Mouse (Mus musculus): ENCODE results near the gene Mast3. TPM values are rescaled to one million over a fixed set of nuclear protein-coding genes. Genes with fewer than 3 reads are reported as not detected.

Gene Mast3
- total and polyA plus RNA-seq, 2 experiments from 2014 or later, result 24.0 to 33.2 TPM

DNA sequence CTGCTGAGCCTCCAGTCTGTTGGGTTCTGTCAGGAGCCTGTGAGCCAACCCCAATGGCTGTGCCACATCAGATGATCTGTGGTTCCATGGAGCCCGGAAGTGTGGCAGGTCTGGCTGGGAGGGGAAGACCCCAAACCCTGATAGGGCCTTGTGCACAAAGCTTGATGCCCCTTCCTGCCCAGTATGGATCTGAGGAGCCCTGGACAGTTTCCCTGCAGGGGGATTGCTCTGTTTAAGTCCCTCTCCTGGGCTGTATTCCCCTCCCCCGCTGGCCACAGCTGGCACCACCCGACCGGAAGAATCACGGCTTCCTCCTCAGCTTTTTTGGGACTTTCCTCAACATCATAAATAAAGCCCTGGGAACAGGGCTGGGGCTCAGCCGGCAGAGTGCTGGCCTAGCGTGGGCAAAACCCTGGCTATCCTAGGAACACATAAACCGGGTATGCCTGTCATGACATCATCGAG, 28.2 kb upstream of the Mast3 start:
- no peaks in the 10 kb centered on the region for H3K4me1 ChIP-seq (ENCODE audit: insufficient read depth, low read length)
- 62% methylated on average over 9 of the region's 9 CpGs for WGBS
- H3K36me3 ChIP-seq (ENCODE audit: insufficient read depth, low read length), result peaks cover 6% of the 10 kb centered on the region; the same call in 1 of the 2 replicates
- no peak overlapping the region for H3K4me2 ChIP-seq (ENCODE audit: low read depth, low read length, poor library complexity, severe bottlenecking)
- H3K27me3 ChIP-seq (ENCODE audit: insufficient read depth, low read length), result no peaks in the 10 kb centered on the region
- no peaks in the 10 kb centered on the region for H3K9me3 ChIP-seq (ENCODE audit: low read length)
- DNase-seq (ENCODE audit: low spot score), result no peak
- no peak for TF ChIP-seq CTCF (IDR thresholded peaks at IDR 0.05)
- no peak overlapping the region for H3K4me3 ChIP-seq (ENCODE audit: low read depth, low read length)
- H3K9ac ChIP-seq (replicated peaks; ENCODE audit: low read length, poor library complexity, severe bottlenecking), result no peak overlapping the region
- ATAC-seq (ENCODE audit: low FRiP score), result no peak
- H3K27ac ChIP-seq (ENCODE audit: low read depth, low read length), result no peak overlapping the region

DNA sequence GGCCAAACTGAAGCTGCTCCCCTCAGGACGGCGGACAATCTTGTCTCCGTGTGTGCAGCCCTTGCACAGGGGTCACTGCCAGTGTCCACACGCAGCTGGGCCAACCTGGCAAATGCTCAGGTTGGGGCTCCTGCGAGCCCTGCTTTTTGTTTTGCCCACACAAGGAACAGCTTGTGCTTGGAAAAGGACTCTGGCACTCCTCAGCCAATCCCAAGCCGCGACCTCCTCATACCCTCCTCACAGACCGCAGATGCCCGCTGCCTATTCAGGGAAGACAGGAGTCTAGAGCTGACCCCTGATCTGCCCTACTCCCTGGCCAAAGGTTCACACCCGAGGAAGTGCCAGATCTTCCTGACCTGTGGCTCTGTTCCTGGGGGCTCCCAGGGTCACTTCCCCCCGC, 27.5 kb upstream of the Mast3 start:
- peaks cover 6% of the 10 kb centered on the region; the same call in 1 of the 2 replicates for H3K36me3 ChIP-seq (ENCODE audit: insufficient read depth, low read length)
- WGBS, result 71% methylated on average over 11 of the region's 11 CpGs
- no peak overlapping the region for H3K9ac ChIP-seq (replicated peaks; ENCODE audit: low read length, poor library complexity, severe bottlenecking)
- no peak overlapping the region for H3K4me3 ChIP-seq (ENCODE audit: low read depth, low read length)
- H3K4me2 ChIP-seq (ENCODE audit: low read depth, low read length, poor library complexity, severe bottlenecking), result no peak overlapping the region
- no peaks in the 10 kb centered on the region for H3K9me3 ChIP-seq (ENCODE audit: low read length)
- H3K27ac ChIP-seq (ENCODE audit: low read depth, low read length), result no peak overlapping the region
- no peak for TF ChIP-seq CTCF (IDR thresholded peaks at IDR 0.05)
- no peaks in the 10 kb centered on the region for H3K27me3 ChIP-seq (ENCODE audit: insufficient read depth, low read length)
- ATAC-seq (ENCODE audit: low FRiP score) (no peak), DNase-seq (ENCODE audit: low spot score) (no peak)
- no peaks in the 10 kb centered on the region for H3K4me1 ChIP-seq (ENCODE audit: insufficient read depth, low read length)

DNA sequence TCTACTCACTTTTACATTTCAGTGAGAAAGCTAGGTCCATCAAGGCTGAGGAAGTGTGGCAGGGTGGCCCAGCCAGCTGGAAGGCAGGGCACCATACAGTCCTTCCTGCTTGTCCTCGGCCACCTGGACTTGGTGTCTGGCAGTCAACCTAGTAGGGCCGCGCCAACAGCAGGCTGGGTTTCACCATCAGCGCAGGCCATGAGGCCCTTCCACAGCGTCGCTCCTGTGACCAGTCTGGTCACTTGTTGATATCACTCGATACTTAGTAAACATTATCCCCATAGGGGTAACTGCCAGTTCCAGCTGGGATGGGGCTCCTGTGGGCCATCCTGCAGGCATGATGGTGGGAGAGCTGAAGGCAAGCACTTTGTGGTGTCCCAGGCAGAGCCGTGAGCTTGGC, 26.7 kb upstream of the Mast3 start:
- 87% methylated on average over 8 of the region's 8 CpGs for WGBS
- H3K27ac ChIP-seq (ENCODE audit: low read depth, low read length), result no peak overlapping the region

DNA sequence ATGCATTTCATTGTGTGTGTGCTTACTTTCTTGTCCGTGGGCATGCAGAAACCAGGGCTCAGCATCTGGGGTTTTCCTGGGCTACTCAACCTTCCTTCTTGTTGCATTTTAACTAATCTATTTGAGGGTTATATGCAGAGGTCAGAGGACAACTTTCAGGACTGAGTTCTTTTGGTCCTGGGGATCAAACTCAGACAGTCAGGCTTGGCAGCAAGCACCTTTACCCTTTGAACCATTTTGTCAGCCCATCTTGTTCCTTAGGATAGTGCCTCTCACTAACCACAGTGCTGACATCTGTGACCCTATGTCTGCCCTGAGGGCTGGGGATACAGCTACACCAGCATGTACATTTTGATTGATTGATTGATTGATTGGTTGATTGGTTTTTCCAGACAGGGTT, 22.9 kb upstream of the Mast3 start:
- H3K4me1 ChIP-seq (ENCODE audit: insufficient read depth, low read length), result no peaks in the 10 kb centered on the region
- no peaks in the 10 kb centered on the region for H3K9me3 ChIP-seq (ENCODE audit: low read length)
- no peak overlapping the region for H3K27ac ChIP-seq (ENCODE audit: low read depth, low read length)
- 91% methylated on average over 1 of the region's 1 CpGs for WGBS
- DNase-seq (ENCODE audit: low spot score), result no peak
- no peak overlapping the region for H3K9ac ChIP-seq (replicated peaks; ENCODE audit: low read length, poor library complexity, severe bottlenecking)
- TF ChIP-seq CTCF (IDR thresholded peaks at IDR 0.05), result no peak
- H3K4me2 ChIP-seq (ENCODE audit: low read depth, low read length, poor library complexity, severe bottlenecking), result no peak overlapping the region
- no peak for ATAC-seq (ENCODE audit: low FRiP score)
- no peaks in the 10 kb centered on the region for H3K27me3 ChIP-seq (ENCODE audit: insufficient read depth, low read length)
- H3K36me3 ChIP-seq (ENCODE audit: insufficient read depth, low read length), result no peaks in the 10 kb centered on the region
- H3K4me3 ChIP-seq (ENCODE audit: low read depth, low read length), result no peak overlapping the region

More for the DNA sequence above, 26.7 kb upstream of the Mast3 start:
- ATAC-seq (ENCODE audit: low FRiP score) (no peak), DNase-seq (ENCODE audit: low spot score) (no peak)
- no peak for TF ChIP-seq CTCF (IDR thresholded peaks at IDR 0.05)
- no peaks in the 10 kb centered on the region for H3K4me1 ChIP-seq (ENCODE audit: insufficient read depth, low read length)
- peaks cover 6% of the 10 kb centered on the region; the same call in 1 of the 2 replicates for H3K36me3 ChIP-seq (ENCODE audit: insufficient read depth, low read length)
- no peaks in the 10 kb centered on the region for H3K9me3 ChIP-seq (ENCODE audit: low read length)
- H3K9ac ChIP-seq (replicated peaks; ENCODE audit: low read length, poor library complexity, severe bottlenecking), result no peak overlapping the region
- H3K27me3 ChIP-seq (ENCODE audit: insufficient read depth, low read length), result no peaks in the 10 kb centered on the region
- H3K4me2 ChIP-seq (ENCODE audit: low read depth, low read length, poor library complexity, severe bottlenecking), result no peak overlapping the region
- no peak overlapping the region for H3K4me3 ChIP-seq (ENCODE audit: low read depth, low read length)

DNA sequence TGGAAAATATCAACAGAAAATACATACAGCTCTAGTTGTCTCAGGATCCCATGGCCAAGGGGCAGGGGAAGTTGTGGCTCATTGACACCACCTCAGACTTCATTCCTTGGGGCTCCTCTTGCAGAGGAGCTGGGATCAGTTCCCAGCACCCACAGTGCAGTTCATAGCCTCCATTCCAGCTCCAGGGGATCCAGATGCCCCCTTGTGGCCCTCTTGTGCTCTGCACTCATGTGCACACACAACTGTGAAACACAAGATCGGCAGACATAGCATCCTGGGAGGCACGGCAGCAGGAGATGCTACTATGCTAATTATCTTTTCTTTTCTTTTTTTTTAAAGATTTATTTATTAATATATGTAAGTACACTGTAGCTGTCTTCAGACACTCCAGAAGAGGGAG, 22.2 kb upstream of the Mast3 start:
- DNase-seq (ENCODE audit: low spot score) (no peak), ATAC-seq (ENCODE audit: low FRiP score) (no peak)
- Histone ChIP-seq H3K9me3 (ENCODE audit: low read length) (no peaks in the 10 kb centered on the region), H3K4me3 (ENCODE audit: low read depth, low read length) (no peak overlapping the region), H3K9ac (replicated peaks; ENCODE audit: low read length, poor library complexity, severe bottlenecking) (no peak overlapping the region), H3K4me2 (ENCODE audit: low read depth, low read length, poor library complexity, severe bottlenecking) (no peak overlapping the region), H3K27ac (ENCODE audit: low read depth, low read length) (no peak overlapping the region), H3K36me3 (ENCODE audit: insufficient read depth, low read length) (no peaks in the 10 kb centered on the region), H3K4me1 (ENCODE audit: insufficient read depth, low read length) (no peaks in the 10 kb centered on the region), H3K27me3 (ENCODE audit: insufficient read depth, low read length) (no peaks in the 10 kb centered on the region)
- WGBS, result 96% methylated on average over 2 of the region's 2 CpGs
- peak; percentile 29; the same call in 1 of the 2 replicates for TF ChIP-seq CTCF (IDR thresholded peaks at IDR 0.05)

DNA sequence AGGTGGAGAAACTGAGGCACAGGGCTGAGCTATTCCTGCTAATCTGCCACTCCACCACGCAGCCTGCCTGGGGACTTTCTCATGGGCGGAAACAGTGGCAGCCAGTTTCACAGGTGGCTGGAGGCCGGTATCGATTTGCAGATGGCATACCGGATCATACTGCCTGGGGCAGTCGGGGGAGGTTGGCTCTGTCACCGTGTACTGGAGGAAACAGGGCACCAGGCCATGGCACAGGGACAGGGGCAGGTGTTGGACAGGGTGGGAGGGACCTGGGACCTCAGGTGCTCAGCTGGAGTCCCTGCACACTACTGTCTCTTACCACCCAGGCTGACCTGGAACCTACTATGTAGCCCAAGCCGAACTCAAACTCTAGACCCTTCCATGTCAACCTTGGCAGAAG, 21.0 kb upstream of the Mast3 start:
- H3K4me3 ChIP-seq (ENCODE audit: low read depth, low read length), result no peak overlapping the region
- no peak for TF ChIP-seq CTCF (IDR thresholded peaks at IDR 0.05)
- no peaks in the 10 kb centered on the region for H3K4me1 ChIP-seq (ENCODE audit: insufficient read depth, low read length)
- ATAC-seq (ENCODE audit: low FRiP score), result no peak
- H3K9ac ChIP-seq (replicated peaks; ENCODE audit: low read length, poor library complexity, severe bottlenecking), result no peak overlapping the region
- H3K4me2 ChIP-seq (ENCODE audit: low read depth, low read length, poor library complexity, severe bottlenecking), result no peak overlapping the region
- 0 out of 2 replicates have a peak, but pooled peaks cover 3% of the 10 kb centered on the region for H3K27me3 ChIP-seq (ENCODE audit: insufficient read depth, low read length)
- no peak overlapping the region for H3K27ac ChIP-seq (ENCODE audit: low read depth, low read length)
- 86% methylated on average over 8 of the region's 8 CpGs for WGBS
- H3K36me3 ChIP-seq (ENCODE audit: insufficient read depth, low read length), result no peaks in the 10 kb centered on the region
- no peaks in the 10 kb centered on the region for H3K9me3 ChIP-seq (ENCODE audit: low read length)
- DNase-seq (ENCODE audit: low spot score), result no peak
